Mouse (Mus musculus) embryonic facial prominence, embryonic 11.5 days (tissue): ENCODE results near the gene Rac2. TPM values are rescaled to one million over a fixed set of nuclear protein-coding genes. Genes with fewer than 3 reads are reported as not detected.

Experiments used
- ATAC-seq: fragments of 200-750 bp; cut with Nextera tagmentation; replicated peaks from 2 replicates; pipeline ENCODE4 v1.8.0; 2017; ENCODE audit warnings: low read depth; ENCODE audit not compliant: insufficient number of reproducible peaks, low FRiP score, low TSS enrichment
- DNase-seq: peaks from one replicate; pipeline ENCODE4 v3.0.0-alpha.2; 2015; ENCODE audit warnings: low spot score
- H3K27ac ChIP-seq: fragments of 300-500 bp; sonication (generic); replicated peaks from 2 replicates; pipeline ENCODE4 v1.5.1; 2014; ENCODE audit warnings: mild to moderate bottlenecking, low read depth, low read length, control low read depth
- H3K27me3 ChIP-seq: fragments of 300-500 bp; sonication (generic); 2 replicates; pipeline ENCODE4 v1.6.1; 2014; ENCODE audit warnings: mild to moderate bottlenecking, low read length, moderate library complexity, mixed read lengths; ENCODE audit not compliant: control insufficient read depth, insufficient read depth
- H3K36me3 ChIP-seq: fragments of 300-500 bp; sonication (generic); replicated peaks from 2 replicates; pipeline ENCODE4 v1.6.1; 2014; ENCODE audit warnings: low read depth, mild to moderate bottlenecking, low read length, moderate library complexity, mixed read lengths; ENCODE audit not compliant: control insufficient read depth, insufficient read depth
- H3K4me1 ChIP-seq: fragments of 300-500 bp; sonication (generic); 2 replicates; pipeline ENCODE4 v1.6.1; 2014; ENCODE audit warnings: low read length, mixed read lengths; ENCODE audit not compliant: control insufficient read depth, insufficient read depth
- H3K4me2 ChIP-seq: fragments of 300-500 bp; sonication (generic); 2 replicates; pipeline ENCODE4 v1.6.1; 2014; ENCODE audit warnings: low read depth, mild to moderate bottlenecking, control low read depth, low read length, moderate library complexity
- H3K4me3 ChIP-seq: fragments of 300-500 bp; sonication (generic); 2 replicates; pipeline ENCODE4 v1.5.1; 2014; ENCODE audit warnings: low read depth, low read length, control low read depth
- H3K9ac ChIP-seq: fragments of 300-500 bp; sonication (generic); replicated peaks from 2 replicates; pipeline ENCODE4 v1.6.1; 2014; ENCODE audit warnings: mild to moderate bottlenecking, control low read depth, low read length
- H3K9me3 ChIP-seq: fragments of 300-500 bp; sonication (generic); replicated peaks from 2 replicates; pipeline ENCODE4 v1.6.1; 2016; ENCODE audit warnings: mild to moderate bottlenecking, low read length, inconsistent platforms, mixed read lengths; ENCODE audit not compliant: control insufficient read depth
- WGBS: fragments of 180-500 bp; shearing (Covaris S2); extraction: QIAGEN DNeasy Blood & Tissue Kit; methylation state at CpG from one replicate; pipeline ENCODE4 v1.1.7; 2014; 5-methylcytosine and 5-hydroxymethylcytosine counted together
- polyA plus RNA-seq: library from polyadenylated mRNA; unstranded; fragments of >200 nt; fragmentation: Nextera tagmentation; extraction: Ambion mirVana; gene quantifications from 2 replicates; pipeline ENCODE4 v1.2.1, GENCODE M21; 2014

The Rac2 gene
- polyA plus RNA-seq, 1 experiment from 2014 or later = 4.5 TPM

GRCm38 (mm10) chr15:78601180-78601579 lies 28.6 kb upstream of the Rac2 start:
- WGBS = 76% methylated on average over 6 of the region's 6 CpGs

DNA sequence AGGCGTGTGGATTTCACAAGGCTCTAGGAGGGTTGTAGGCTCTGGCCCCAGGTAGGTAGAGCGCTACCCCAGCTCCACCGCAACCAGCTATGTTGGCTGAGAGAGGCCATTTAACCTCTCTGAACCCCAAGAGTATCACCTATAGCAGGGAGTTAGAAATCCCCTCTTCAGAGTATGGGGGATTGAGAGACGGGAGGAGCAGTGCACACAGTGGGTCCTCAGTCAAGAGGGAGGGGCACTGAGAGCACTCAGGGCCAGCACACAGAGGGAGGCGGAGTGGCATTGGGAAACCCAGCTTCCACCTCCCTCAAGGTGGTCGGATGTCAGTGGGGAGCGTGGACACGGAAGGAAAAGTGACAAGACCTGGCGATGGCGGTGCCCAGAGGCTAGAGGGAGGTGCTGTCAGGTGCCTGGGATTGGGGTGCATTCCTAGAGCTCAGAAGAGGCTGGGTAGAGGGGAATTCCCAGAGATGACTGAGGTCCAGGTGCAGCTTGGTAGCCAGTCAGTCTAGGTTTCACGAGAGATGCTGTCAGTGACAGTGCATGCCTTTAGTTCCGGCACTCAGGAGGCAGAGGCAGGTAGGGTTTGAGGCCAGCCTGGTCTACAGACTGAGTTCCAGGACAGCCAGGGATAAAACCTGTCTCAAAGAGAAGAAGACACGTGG lies 27.1 kb upstream of the Rac2 start:
- WGBS = 80% methylated on average over 13 of the region's 13 CpGs
- H3K9ac ChIP-seq = no peak overlapping the region
- no peak overlapping the region for H3K4me3 ChIP-seq
- H3K36me3 ChIP-seq = no peaks in the 10 kb centered on the region
- no peaks in the 10 kb centered on the region for H3K9me3 ChIP-seq
- DNase-seq = no peak
- H3K27me3 ChIP-seq = no peaks in the 10 kb centered on the region
- H3K4me1 ChIP-seq = no peaks in the 10 kb centered on the region
- ATAC-seq = no peak
- no peak overlapping the region for H3K27ac ChIP-seq
- no peak overlapping the region for H3K4me2 ChIP-seq

More at GRCm38 (mm10) chr15:78601180-78601579, 28.6 kb upstream of the Rac2 start:
- DNase-seq (no peak), ATAC-seq (no peak)
- H3K4me2 ChIP-seq = no peak overlapping the region
- no peaks in the 10 kb centered on the region for H3K36me3 ChIP-seq
- no peaks in the 10 kb centered on the region for H3K9me3 ChIP-seq
- no peak overlapping the region for H3K9ac ChIP-seq
- no peaks in the 10 kb centered on the region for H3K4me1 ChIP-seq
- H3K27ac ChIP-seq = no peak overlapping the region
- H3K27me3 ChIP-seq = no peaks in the 10 kb centered on the region
- no peak overlapping the region for H3K4me3 ChIP-seq

DNA sequence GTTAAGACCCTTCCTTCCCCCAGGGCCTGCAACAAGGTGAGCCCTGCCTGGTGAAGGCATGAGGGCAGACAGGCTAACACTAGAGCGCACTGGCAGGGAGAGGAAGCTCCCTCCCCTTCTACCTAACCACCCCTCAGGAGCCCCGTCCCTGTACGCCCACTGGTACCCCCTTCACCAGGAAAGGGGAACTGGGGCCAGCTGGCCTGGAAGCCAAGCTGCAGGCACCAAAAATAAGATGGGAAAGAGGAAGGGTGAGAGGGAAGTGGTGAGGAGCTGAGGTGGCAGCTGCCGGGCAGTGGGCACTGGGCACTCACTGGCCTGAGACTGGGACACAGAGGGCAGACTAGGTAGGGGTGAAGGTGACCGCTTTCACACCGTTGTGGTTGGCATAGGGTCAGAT lies 26.5 kb upstream of the Rac2 start:
- Histone ChIP-seq H3K4me1 (no peaks in the 10 kb centered on the region), H3K4me2 (no peak overlapping the region), H3K4me3 (no peak overlapping the region), H3K9me3 (no peaks in the 10 kb centered on the region), H3K36me3 (no peaks in the 10 kb centered on the region), H3K27me3 (no peaks in the 10 kb centered on the region), H3K9ac (no peak overlapping the region), H3K27ac (no peak overlapping the region)
- WGBS = 78% methylated on average over 6 of the region's 6 CpGs
- ATAC-seq (no peak), DNase-seq (no peak)

DNA sequence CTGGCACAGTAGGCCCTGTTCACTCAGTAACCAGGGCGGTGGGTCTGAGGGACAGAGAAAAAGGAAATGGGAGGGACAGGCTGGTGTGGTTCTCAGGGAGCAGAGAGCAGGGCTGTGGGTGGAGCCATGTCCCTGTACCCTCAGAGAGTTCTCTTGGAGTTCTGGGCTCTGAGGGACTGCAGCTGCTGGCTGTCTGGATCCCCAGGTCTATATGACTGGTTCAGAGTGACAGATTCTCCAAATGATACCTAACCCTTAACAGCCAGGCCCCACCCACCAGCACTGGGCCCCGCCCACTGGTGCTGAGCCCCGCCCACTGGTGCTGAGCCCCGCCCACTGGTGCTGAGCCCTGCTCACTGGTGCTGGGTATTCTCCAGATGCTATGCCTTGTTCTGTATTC lies 25.1 kb upstream of the Rac2 start:
- DNase-seq (no peak), ATAC-seq (no peak)
- Histone ChIP-seq H3K36me3 (no peaks in the 10 kb centered on the region), H3K27ac (no peak overlapping the region), H3K4me1 (no peaks in the 10 kb centered on the region), H3K9ac (no peak overlapping the region), H3K9me3 (no peaks in the 10 kb centered on the region), H3K27me3 (no peaks in the 10 kb centered on the region), H3K4me2 (no peak overlapping the region), H3K4me3 (no peak overlapping the region)
- WGBS = 56% methylated on average over 4 of the region's 4 CpGs

GRCm38 (mm10) chr15:78596914-78597313 lies 24.3 kb upstream of the Rac2 start, which contains the start of gene Cyth4:
Cyth4 (plus strand) TSS chr15:78597047.
- 83% methylated on average over 7 of the region's 7 CpGs for WGBS
- ATAC-seq (no peak), DNase-seq (no peak)
- Histone ChIP-seq H3K9ac (no peak within 1 kb of the TSS), H3K9me3 (no peaks in the 10 kb centered on the region), H3K4me1 (no peaks in the 10 kb centered on the region), H3K4me2 (no peak within 1 kb of the TSS), H3K27ac (no peak within 1 kb of the TSS), H3K27me3 (no peaks in the 10 kb centered on the region), H3K4me3 (no peak within 1 kb of the TSS), H3K36me3 (no peaks in the 10 kb centered on the region)

DNA sequence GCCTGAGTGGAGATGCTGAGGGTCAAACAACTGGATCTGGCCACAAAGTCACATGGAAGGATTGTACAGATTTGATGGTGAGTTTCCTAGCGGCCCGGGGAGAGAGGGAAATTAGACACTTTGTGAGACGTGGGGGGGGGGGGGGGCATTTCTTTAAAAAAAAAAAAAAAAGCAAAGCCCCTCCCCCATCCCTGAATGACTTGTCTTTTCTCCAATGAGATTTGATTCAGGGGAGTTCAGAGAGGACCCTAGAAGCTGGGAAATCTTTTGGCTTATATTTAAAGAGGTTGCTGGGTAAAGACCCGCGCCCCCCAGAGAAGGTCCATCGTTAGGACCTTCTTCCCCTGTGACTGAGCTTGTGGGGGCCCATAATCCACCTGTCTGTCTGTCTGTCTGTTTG lies 23.9 kb upstream of the Rac2 start:
- Histone ChIP-seq H3K9me3 (no peaks in the 10 kb centered on the region), H3K27me3 (no peaks in the 10 kb centered on the region), H3K4me2 (no peak overlapping the region), H3K36me3 (no peaks in the 10 kb centered on the region), H3K27ac (no peak overlapping the region), H3K4me3 (no peak overlapping the region), H3K4me1 (no peaks in the 10 kb centered on the region; the same call in 1 of the 2 replicates), H3K9ac (no peak overlapping the region)
- no peak for ATAC-seq
- DNase-seq = no peak
- 75% methylated on average over 6 of the region's 6 CpGs for WGBS

- Histone ChIP-seq H3K27me3 (no peaks in the 10 kb centered on the region), H3K9ac (no peak overlapping the region), H3K9me3 (no peaks in the 10 kb centered on the region), H3K4me3 (no peak overlapping the region), H3K4me1 (no peaks in the 10 kb centered on the region; the same call in 1 of the 2 replicates), H3K36me3 (no peaks in the 10 kb centered on the region), H3K4me2 (no peak overlapping the region), H3K27ac (no peak overlapping the region)
- no peak for DNase-seq
- WGBS = 65% methylated on average over 5 of the region's 5 CpGs
- no peak for ATAC-seq
Measured at GRCm38 (mm10) chr15:78595468-78595867, 22.9 kb upstream of the Rac2 start.

GRCm38 (mm10) chr15:78594831-78595230 lies 22.2 kb upstream of the Rac2 start:
- 90% methylated on average over 2 of the region's 2 CpGs for WGBS

More at GRCm38 (mm10) chr15:78594831-78595230, 22.2 kb upstream of the Rac2 start:
- ATAC-seq (no peak), DNase-seq (no peak)
- no peak overlapping the region for H3K4me2 ChIP-seq
- H3K27me3 ChIP-seq = no peaks in the 10 kb centered on the region
- no peaks in the 10 kb centered on the region for H3K9me3 ChIP-seq
- no peak overlapping the region for H3K4me3 ChIP-seq
- H3K9ac ChIP-seq = no peak overlapping the region
- no peaks in the 10 kb centered on the region; the same call in 1 of the 2 replicates for H3K4me1 ChIP-seq
- no peaks in the 10 kb centered on the region for H3K36me3 ChIP-seq
- no peak overlapping the region for H3K27ac ChIP-seq
